Mouse (Mus musculus) adrenal gland, adult (tissue): ENCODE measurements at regions not wholly inside any gene's neighbourhood (a gene's known extent, or its start where the extent isn't known, plus 50 kb on each side); places are given as distances from the start of the nearest gene placed in this dataset.

Source experiments
- DNase-seq, 2 experiments: peaks; one replicate each; pipeline ENCODE4 v3.0.0; 2022 to 2023; ENCODE audit warnings: low spot score in 1 of 2; ENCODE audit not compliant: inconsistent age in 2 of 2

DNA sequence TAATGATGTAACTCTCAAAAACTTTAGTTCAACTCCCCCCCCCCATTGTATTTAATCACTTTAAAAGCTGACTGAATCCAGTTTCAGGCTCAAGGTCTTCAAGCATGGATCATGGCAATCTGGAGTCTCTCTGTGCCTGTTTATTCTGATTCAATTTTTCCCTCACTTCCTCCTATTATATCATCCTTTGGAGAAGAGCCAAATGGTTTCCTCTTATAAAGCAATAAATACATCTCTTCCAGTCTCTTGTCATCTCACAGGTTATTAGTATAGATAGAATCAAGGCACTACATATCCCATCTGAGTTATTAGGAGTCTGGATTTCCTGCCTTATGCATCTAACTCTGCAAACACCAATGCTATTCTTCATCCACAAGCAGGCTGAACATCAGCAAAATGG is 530.2 kb upstream of the Pdcd1 start:
- DNase-seq, result peak in 1 of 2 experiments; percentile 18

GRCm38 (mm10) chr1:94581650-94582405 is 529.5 kb upstream of the Pdcd1 start:
- DNase-seq, result no peak

DNA sequence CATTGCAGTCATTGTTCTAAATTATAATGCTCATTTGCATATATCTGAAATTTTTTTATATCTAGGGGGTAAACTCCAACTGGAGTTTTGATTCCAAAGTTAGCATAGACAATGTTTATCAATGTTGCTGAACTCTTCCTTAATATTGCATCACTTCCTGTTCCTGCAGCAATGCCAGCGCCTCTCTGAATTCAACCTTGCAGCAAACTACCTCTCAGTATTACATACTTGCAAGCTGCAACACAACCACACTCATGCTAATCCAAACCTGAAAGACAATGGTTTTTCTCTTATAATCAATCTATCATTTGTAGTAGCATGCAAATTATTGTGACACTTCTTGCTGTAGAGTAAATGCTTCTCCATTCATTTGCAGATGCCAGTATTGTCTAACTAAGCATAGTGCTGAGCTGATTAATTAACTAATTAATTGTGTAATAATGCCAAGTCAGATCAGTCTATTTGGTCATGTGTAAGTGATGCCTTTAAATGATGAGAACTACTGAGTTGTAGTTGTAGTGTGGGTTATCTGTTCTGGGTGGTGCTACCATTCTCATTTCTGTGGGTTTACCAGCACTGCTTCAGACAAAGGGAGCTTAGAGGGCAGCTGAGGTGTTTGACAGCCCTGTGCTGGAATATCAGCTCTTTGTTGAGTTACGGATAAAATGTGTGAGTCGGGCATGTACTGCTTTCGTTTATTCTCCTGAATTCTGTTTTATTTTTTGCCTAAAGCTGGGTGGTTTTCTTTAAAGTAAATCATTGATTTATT is 480.6 kb upstream of the Pdcd1 start:
- no peak for DNase-seq

GRCm38 (mm10) chr1:94504080-94504520 is 451.7 kb upstream of the Pdcd1 start:
- no peak for DNase-seq

DNA sequence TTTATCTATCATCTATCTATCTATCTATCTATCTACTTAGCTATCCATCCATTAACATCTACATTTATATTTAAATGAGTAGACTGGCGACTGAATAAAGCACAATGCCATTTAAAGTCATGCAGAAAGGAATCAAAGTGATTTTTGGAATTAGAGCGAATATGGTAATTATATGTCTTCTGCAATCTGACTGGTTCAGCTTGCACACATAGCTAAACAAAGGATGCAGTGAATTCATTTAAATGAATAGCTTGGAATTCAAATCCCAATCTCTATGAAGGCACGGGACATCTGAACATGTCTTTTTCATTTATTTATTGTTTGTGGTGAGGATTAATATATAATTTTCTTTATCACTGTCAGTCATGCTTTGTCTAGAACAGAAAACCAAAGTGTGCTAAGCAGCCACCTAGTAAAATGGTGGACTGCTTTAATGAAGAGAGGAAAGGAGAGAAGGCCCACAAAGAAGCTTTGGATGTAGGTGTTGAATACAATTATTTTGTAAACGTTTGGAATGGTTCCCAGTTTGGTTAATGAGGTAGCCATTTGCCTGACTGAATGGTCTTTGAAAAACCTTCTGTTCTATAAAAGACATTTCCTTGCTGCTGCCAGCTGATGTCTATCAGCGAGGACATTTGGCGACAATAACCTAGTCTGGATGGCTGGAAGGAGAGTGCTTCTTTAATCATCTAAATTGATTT is 451.2 kb upstream of the Pdcd1 start:
- DNase-seq, result no peak

- DNase-seq, result no peak
Observed at GRCm38 (mm10) chr1:94502066-94502861, 449.9 kb upstream of the Pdcd1 start.

GRCm38 (mm10) chr1:94496992-94497391 is 444.6 kb upstream of the Pdcd1 start:
- DNase-seq, result no peak

- no peak for DNase-seq
Observed at GRCm38 (mm10) chr1:94496341-94496740, 444.0 kb upstream of the Pdcd1 start.

DNA sequence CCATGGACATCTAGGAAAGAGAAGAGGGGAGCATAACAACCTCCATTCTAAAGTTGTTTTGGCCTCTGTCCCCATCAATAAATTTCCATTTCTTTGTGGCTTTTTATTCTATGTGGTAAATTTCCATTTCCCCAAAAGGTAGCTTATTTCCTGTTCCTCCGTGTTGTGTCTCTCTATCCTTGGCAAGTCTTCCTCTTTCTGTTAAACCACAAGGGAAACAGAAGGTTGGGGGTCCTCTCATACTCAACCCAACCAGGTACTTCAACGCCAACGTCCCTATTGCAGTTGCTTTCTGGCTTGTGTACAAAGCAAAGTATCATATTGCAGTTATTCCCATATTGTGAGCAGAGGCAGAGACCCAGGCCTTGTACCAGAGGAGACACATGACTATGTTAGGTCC is 434.7 kb upstream of the Pdcd1 start:
- DNase-seq, result no peak

GRCm38 (mm10) chr1:94469834-94470233 is 417.5 kb upstream of the Pdcd1 start:
- peak; percentile 37 to 64 for DNase-seq

- DNase-seq, result no peak
Observed at GRCm38 (mm10) chr1:94423731-94424130, 371.4 kb upstream of the Pdcd1 start.

DNA sequence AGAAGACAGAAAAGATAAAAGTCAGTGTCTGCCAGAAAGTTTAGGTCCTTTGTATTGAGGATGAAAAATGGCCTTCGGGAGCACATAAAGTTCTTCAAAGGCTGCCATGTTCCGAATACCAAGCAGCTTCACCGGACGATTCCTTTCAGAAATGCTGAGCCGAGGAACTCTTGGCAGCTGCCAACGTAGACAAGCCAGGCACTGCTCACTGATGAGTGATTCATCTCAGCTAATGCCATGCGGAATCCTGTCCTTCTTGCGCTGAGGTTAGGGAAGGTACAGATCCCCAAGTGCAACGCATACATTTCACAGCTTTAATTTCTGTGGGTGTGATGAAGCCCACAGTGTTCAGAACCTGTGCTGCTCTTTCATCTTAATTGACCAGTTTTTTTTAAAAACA is 360.7 kb upstream of the Pdcd1 start:
- peak; percentile 28 to 31 for DNase-seq

DNA sequence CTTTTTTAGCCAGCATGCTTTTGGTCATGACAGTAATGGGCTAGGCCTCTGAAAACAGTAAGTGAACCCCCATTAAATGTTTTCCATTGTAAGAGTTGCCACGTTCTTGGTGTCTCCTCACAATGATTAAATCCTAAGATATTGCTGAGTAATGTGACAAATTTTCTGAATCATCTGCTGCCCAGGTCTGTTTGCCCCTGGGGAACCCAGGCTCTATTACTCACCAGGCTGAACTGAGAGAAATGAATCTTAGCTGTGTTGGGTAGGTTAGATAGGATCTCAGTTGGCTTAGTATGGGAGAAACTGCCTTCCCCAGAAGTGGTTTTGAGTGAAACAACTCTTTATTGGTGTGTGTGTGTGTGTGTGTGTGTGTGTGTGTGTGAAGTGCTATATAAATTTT is 314.3 kb upstream of the Pdcd1 start:
- DNase-seq, result peak in 1 of 2 experiments; percentile 28

DNA sequence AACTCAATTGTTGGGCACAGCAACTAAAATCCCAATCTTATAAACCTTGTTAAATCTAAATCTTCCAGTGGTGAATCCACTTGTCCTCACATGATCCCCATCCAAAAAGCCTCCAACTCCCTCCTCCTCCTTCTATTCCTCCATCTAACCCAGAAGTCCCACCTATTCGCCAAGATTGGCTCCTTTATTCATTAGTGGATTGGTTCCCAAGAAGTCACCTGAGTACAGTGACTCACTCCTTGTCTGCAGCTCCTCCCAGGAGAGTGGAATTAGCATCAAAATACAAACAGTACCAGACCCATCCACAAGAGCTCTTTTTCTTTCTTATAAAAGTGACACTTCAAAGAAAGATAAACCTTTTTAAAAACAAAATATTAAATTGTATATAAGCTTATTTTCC is 304.6 kb upstream of the Pdcd1 start:
- no peak for DNase-seq

GRCm38 (mm10) chr1:94355873-94356272 is 303.5 kb upstream of the Pdcd1 start:
- DNase-seq, result peak in 1 of 2 experiments; percentile 22

GRCm38 (mm10) chr1:94342576-94342975 is 290.2 kb upstream of the Pdcd1 start:
- DNase-seq, result no peak

- no peak for DNase-seq
Observed at GRCm38 (mm10) chr1:94341237-94341636, 288.9 kb upstream of the Pdcd1 start.

DNA sequence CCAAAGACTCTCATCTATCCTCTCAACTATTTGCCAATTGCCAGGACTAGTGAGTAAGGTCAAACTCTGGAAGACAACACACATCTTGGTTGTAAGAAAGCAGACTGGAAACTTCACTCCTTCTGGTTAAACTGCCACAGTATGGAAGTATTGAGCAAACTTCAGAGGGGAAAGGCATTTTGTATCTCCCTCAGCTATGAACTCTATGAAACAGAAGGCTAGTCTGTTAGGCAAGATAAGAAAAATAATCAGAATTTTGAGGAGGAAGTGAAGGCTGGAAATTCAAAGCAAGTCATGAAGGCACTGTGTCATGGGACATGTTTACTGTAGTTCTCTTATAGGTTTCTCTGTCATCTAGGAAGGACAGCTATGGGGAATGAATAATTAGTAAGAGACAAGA is 265.7 kb upstream of the Pdcd1 start:
- no peak for DNase-seq

GRCm38 (mm10) chr1:94298395-94298794 is 246.0 kb upstream of the Pdcd1 start:
- DNase-seq, result no peak

- DNase-seq, result no peak
Observed at GRCm38 (mm10) chr1:94272569-94272968, 220.2 kb upstream of the Pdcd1 start.

DNA sequence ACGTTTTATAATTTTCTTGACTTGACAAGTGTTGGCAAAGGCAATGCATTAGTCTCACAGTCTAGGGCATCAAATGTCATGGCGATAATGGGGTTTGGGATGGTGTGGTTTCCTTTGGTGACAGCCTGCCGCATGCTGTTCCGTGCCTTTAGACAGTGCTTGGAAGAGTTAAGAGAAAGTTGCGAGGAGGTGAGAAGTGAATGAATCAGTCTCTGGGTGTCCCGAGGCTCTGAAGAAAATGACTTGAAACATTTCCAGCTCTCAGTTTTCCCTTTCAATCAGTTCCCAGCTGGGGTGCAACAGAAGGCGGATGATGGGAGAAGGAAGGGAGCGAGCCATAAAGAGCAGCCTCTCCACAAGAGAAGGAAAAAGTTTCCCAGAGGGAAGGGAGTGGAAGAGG is 211.0 kb upstream of the Pdcd1 start:
- no peak for DNase-seq
